Mouse (Mus musculus): Measurements from ENCODE around the gene Siglec1.
"Not testable (repeated sequence)": the region's sequence is repeated elsewhere in the genome, so short reads cannot be mapped to it uniquely, and the experiment has no call there.

The Siglec1 gene

DNA sequence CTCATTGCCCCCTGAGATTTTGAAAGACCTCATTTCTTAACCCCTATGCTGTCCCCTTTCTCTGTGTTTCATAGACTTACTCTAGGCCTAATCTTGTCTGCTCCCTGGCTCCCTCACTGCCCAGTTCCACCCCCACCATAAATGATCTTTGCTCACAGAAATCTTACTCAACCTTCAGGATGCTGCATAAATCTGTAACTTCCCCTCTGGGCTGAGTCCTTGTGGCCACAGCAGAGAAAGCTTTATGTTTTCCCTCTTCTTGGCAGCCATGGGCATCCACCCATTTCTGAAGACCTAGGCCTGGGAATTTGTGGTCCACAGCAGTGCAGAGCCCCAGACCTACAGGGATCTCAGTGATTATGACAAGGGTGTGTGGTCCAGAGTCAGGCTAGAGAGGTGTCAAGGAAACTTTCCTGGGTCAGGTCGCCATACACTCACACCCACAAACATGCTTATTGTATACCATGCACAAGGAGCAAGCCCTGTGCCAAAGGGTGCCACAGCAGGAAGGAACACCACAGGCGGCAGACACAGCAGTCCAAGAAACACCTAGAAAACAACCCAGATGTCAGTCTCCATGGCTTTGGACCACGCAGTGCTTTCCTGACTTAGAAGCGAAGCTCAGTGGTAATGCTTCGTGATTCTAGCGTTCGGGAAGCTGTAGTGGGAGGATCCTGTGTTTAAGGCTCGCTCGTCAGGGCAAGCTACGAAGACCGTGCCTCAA lies at the start of gene Siglec1:
Siglec1 (minus strand) TSS at position 99 of the 724 bp plus-strand sequence.
- no peak for DNase-seq (ENCODE audit: low spot score)

DNA sequence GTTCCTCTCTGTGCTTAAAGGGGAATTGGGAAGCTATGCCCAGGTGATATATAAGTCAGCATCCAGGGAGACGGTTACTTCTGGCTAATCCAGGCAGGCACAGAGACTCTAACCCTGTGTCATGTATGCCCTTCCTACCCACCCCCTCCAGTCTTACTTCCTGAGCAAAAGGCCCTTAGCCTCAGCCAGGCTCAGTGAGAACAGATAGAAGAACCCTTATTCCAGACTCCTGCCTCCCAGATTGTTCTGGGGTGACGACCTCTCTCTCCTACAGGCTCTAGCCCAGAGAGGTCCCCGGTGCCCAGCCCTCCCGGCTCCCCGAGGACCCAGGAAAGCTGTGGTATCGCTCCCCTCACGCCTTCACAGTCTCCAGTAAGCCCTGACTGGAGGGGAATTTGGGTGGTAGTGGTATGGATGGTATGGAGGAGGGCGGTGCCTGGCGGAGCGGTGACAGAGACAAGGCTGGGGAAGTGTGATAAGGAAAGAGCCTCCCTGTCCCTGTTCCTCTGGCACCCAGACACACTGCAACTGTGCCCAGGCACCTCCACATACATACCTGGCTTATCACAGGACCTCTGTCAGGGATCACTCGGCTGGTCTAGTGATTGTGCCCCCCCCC lies 49.1 kb upstream of the Siglec1 start:
- DNase-seq (ENCODE audit: low spot score): no peak

DNA sequence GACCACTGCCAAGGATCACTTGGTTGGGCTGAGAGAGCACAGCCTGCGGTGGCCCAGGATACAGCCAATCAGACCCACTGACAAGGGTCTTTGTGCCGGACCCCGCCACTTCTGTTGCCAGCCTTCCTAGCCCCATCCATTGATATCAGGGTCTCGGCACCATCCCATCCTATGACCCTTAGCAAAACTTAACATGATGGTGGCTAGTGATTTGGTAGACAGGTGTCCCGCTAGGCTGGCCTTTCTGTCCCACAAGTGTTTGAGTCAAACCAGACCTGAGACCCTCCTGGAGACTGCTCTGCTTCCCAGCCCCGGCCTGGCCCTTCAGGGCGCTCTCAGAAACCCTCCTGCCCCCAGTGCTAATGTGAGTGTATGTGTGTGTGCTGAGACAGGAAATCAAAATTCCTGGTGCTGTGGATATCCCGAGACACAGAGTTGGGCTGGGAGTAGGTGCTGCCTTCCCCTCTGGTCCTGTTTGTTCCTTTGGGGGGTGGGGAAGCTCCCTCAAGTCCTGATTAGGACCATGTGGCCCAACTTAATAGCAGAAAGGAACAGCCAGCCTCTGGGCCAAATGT lies 48.3 kb upstream of the Siglec1 start:
- DNase-seq (ENCODE audit: low spot score): no peak

DNA sequence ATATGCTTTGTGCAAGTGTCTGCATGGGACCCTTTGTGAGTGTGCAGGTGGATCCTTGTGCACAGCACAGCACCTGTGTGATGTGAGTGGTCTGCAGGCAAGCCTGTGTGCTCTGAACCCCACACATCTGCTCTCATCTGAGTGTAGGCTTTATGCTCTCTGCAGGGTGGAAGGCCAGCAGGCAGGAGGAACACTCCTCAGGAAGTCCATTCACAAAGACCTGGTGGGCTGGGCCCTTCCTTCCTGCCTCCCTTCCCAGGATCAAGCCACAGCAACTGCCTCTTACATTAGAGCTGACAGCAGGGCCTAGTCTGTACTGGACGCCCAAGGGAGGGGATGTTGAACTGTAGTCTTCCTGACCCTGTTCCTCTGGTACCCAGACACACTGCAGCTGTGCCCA lies 47.8 kb upstream of the Siglec1 start:
- DNase-seq (ENCODE audit: low spot score): no peak

DNA sequence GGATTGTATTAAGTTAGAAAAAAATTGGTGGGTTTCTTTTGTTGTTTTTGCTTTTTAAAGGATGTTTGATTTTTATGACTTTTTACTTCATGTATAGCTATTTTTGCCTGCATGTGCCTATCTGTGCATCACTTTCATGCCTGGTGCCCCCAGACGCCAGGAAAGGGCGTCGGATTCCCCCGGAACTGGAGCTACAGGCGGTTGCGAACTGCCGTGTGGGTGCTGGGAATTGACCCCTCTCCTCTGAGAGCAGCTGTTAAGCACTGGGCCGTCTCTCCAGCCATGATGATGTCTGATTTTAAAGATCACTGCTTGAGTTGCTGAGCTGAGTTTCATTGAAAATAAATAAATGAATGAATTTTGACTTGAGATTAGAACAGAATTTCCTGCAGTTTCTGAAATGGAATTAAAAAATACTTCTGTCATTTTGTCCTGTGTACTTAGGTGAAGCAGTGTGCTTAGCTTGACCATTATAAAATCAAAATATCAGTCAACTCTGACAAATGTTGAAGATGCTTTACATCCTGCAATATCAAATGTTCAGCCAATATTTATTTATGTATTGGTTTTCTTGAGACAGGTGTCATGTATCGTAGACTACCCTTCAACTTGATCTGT lies 46.5 kb upstream of the Siglec1 start, which contains the start of gene Gm11037:
Gm11037 (plus strand) TSS at position 568 of the 618 bp plus-strand sequence.
- no peak for DNase-seq (ENCODE audit: low spot score)

DNA sequence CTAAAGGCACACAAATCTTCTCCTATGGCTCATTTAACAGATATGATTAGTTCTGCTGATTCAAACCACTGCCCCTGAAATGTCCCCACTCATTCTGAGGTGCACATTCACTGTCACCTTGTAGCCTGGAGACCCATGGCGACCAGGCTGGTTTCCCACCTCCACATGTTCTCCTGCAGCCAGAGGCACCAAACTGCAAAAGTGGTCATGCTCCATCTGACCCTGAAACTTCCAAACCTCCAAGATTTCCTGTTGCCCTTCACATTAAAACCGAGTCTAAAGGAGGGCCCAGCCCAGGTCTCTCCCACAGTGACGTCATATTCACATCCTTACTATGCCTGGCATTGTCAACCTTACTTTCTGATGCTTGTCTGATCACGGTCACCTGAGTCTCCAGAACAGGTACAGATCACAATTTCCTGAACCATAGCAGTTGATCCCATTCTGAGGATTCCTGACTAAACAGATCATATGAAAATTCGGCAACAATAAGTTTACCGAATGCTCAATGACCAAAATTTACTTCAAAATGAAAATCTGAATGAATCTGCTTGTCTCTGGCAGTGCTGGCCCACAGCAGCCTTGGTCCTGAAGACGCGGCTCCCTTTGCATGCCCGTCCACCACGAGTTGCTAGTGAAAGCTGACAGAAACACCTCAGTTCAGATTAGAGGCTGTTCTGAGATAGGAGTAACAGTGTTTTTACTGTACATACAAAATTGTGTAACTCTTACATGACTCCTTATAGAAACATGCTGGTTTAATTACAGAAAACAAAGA lies 45.7 kb upstream of the Siglec1 start:
- no peak for DNase-seq (ENCODE audit: low spot score)

DNA sequence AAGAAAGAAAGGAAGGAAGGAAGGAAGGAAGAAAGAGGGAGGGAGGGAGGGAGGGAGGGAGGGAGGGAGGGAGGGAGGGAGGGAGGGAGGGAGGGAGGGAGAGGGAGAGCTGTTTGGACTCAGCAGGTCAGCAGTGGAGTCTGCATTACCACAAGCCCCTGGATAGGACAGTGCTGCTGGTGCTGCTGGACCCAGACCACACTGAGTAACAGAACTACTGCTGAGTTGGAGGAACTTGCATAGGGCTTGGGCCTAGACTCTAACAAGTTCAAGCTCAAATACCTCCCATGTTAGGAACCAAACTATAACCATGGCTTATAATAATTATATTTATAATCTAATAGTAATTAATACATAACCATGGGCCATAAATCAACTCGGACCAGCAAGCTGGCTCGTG lies 44.3 kb upstream of the Siglec1 start:
- DNase-seq (ENCODE audit: low spot score): no peak

DNA sequence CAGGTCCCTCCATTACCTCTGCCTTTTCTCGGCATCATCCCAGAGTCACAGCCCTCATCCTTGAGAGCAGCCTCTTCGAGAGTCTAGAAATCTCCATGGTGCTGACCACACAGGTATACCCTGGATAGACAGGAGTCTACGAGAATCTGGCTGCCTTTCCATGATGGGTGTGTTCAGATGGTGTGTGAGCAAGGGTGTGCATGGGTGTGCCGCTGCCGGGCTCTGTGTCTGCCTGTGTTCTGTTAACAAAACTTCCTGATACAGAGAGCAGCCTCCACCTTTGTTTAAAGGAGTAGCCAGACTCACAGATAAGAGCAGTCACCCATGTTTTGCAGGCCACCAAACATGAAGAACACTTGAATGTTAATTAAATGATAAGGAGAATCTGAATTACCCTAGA lies 43.3 kb upstream of the Siglec1 start:
- no peak for DNase-seq (ENCODE audit: low spot score)

DNA sequence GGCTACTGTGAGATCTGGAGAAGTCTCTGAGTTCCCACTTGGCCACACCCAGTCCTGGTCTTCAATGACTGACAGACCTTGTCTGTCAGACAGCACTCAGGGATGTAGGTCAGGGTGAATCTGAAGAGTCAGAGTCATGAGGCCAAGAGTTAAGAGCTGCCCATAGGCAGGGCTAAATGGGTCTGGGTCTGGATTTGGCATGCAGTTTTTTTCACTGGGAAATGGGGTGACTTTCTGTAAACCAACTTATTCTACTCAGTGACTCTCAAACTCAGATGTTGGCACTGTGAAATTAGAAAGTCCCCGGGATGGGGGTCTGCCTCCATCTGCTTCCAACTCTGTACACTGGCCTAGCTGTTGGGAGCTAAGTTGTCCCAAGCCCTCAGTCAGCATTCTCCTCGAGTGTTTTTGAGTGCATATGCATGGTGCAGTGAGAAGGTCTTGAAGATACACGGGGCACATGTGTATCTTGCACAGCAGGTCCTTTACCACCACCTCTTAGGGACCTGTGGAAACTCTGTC lies 42.1 kb upstream of the Siglec1 start:
- no peak for DNase-seq (ENCODE audit: low spot score)

DNA sequence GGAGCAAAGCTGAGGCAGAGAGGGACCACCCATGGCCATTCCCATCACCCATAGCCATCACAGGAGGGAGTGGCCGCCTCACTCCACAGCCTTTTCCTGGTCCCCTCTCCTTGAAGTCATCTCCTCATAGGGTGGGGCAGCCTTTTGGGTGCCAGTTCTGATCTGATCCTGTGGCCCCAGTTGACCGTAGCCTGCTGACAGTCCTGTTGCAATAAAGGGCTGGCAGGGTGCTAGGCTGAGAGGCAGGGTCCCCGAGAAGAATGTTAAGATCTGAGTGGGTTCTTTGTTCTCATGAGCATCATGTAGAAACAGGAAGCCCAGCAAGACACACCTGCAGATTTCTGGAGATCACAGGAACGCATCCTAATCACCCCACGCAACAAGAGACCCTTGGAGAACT lies 41.6 kb upstream of the Siglec1 start:
- DNase-seq (ENCODE audit: low spot score): no peak

DNA sequence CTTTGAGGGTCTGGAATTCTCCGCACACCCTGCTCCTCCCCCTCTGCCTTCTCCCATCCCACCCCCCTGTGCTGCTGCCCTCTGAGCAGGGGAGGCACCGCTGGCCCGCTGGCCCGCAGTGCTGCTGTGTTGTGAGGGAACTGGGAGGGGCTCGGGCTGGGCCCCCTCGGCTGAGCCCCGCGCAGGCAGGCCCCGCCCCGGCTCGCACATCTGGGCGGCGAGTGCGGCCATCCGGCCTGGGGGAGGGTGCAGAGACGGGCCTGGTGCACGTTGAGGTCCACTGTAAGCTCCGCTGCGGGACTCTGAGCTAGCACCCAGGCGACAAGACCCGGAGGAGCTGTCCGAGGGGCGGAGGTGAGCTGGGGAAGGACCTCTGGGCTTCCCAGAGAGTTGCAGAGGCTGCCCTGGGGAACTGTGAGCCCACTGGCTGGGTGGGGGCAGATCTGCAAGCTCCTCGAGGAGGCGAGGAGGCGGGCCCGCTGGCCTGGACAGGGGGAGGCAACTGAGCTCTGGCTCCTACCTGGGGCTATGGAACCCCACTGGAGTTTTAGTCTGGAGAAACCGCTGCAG lies 40.7 kb upstream of the Siglec1 start, which contains the start of gene Hspa12b:
Hspa12b (plus strand) TSS at position 120 of the 570 bp plus-strand sequence.
- peak; percentile 67 for DNase-seq (ENCODE audit: low spot score)

DNA sequence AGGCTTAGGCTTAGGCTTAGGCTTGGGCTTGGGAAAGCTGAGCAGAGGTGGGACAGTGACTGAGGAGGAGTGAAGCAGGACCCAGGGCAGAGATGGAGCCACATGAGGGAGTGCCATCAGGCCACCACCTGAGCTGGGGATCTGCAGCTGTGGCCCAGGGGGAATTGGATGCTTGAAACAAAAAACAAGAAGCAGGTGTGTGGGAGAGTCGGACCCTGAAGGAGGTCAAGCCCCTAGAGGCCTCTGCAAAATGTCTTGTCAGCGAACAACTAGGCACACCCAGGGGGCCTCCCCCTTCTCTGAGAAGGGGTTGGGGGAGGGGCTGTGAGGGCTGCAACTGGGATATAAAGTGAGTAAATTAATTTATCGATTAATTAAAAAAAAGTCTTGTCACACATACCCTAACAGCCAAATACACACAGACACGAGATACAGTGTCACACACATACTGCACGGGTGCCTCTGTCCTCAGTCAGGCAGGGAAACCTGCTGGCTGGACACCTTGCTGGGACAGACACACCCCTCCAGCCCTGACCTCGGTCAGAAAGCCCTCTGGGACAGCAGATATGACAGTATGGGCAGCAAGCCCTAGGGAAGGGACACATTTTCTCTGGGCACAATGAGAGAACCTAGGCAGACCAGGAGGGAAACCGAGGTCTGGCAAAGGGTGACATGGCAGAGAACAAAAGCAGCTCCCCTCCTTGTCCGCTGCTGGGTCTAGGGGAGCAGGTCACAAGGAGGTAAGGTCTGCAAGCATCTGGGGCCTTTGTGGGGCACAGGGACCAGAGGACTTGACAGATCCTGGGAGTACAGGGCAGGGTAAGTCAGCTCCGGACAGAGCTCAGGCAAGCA lies 39.6 kb upstream of the Siglec1 start:
- DNase-seq (ENCODE audit: low spot score): no peak

DNA sequence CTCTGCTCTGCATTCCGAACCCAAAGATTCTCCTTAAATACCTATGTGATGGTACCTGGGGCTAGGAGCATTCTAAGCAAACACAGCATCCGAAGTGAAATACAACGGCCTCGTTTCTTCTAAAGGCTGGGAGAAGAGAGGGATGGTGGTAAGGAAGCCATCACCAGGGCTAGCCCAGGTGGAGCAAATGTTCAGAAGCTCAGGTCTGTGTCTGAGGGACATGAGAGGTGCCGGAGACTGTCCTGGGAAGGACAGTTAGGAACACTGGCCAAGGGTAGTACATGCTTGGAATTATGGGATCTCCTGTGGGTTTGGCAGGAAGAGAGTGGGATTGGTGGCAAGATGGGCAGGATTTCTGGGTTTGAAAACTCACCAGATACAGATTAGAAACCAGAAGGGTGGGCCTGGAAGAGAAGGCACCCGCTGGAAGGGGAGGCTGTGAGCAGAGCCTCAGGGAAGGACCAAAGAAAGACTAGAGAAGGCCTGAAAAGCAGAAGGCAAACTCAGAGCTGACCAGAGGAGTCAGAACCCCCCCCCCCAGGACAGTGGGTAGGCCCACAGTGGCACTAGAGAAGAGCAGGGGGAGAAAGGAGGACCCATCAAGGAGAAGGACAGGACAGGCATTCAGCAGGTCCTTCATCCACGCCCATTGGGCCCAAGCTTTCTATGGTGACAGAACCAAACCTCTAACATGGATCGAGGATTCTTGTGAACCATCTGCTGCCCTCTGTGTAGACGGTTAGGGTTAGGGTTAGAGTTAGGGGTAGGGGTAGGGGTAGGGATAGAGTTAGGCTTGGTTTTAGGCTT lies 38.8 kb upstream of the Siglec1 start:
- DNase-seq (ENCODE audit: low spot score): no peak

DNA sequence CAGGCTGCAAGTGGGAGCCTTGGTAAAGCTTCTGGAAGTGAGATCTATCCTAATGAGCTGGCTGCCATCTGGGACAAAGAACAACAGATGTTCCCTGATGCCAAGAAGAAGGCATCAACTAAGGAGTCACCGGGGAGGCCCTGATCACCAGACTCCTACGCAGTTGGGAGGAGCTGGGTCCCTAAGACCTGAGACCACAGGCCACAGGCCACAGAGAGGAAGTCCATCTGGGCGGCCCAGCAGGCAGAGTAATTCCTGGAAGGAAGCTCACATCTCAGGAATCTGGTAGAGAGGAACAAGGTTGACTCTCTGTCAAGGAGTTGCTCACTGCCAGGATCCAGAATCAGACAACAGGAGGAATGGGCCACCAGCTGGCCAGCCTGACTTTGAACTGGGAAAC lies 37.6 kb upstream of the Siglec1 start:
- no peak for DNase-seq (ENCODE audit: low spot score)

DNA sequence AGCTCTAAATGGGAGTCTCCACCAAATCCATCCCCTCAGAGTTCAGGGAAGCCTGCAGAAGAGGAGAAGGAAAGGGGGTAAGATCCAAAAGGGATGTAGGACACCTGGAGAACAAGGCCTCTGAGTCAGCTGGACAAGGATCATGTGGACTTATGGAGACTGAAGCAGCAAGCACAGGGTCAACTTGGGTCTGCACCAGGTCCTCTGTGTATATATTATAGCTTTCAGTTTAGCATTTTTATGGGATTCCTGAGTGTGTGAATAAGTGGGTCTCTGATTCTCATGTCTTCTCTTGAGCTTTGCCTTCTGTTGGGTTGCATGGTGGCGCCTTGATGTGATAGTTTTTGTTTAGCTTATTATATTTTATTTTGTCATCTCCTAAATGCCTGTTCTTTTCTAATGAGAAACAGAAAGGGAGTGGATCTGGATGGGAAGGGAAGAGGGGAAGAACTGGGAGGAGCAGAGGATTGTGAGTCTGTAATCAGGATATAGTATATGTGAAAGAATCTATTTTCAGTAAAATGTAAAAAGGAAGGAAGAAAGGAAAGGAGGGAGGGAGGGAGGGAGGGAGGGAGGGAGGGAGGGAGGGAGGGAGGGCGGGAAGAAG lies 32.5 kb upstream of the Siglec1 start:
- DNase-seq (ENCODE audit: low spot score): no peak

DNA sequence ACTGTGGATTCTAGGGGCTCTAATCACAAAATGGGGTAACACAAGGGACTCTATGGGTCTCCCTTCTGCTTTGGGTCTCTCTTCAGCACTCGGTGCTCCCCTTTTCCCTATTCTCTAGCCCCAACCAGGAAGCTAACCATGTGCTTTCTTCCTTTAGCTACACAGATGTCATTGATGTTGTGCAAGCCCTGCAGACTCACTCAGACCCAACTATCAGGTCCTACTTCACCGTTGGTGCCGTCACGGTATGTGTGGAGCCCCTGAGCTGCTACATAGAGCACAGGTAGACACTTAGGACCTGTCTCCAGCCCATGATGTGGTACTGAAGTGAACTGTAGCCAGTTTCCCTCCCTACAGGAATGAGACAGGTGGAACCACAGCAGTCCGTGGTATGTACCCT lies 19.4 kb upstream of the Siglec1 start:
- DNase-seq (ENCODE audit: low spot score): no peak

DNA sequence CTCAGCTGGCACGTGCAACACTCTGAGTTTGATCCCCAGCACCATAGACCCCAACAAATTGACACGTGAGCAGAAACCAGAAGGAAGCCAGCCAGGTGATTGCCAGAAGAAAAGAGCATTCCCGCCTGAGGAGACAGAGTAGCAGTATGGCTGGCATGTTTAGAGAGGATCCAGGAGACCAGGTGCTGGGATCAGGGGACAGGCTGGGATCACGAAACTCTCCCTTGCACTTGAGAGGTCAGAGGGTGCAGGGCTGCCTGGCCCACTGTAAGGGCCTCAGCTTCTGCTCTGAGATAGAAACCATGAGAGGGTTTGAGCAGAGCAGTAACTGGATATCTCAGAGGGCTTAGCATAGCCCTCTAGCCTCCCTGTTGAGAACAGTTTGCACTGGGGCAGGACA lies 18.5 kb upstream of the Siglec1 start:
- DNase-seq (ENCODE audit: low spot score): not testable (repeated sequence)

DNA sequence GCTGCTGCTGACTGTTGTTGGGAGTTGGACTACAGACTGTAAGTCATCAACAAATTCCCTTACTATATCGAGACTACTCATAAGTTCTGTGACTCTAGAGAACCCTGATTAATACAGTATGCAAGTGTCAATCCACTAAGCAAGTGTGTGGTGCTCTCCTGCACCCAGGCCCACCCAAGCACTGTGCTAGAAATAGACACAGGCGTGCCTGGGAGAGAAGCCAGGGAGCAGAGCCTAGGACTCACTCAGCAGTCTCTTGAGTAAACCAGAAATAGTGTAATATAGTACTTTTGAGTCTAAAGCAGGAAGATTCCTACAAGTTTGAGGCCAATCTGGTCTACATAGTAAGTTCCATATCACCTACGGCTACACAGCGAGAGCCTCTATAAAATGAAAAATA lies 17.5 kb upstream of the Siglec1 start:
- DNase-seq (ENCODE audit: low spot score): no peak

DNA sequence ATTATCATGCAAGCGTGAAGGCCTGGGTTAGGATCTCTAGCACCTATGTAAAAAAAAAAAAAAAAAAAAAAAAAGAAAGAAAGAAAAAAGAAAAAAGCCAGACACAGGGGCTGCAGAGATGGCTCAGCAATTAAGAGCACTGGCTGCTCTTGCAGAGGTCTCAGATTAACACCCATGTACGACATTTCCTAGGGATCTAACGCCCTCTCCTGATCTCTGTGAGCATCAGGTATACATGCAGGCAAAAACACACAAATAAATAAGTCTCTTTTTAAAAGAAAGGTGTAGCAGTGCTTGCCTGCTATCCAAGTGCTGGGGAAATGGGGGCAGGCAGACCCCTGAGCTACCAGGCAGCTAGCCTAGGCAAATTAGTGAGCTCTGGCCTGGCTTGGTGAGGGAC lies 15.0 kb upstream of the Siglec1 start:
- no peak for DNase-seq (ENCODE audit: low spot score)
